Mouse (Mus musculus) embryonic facial prominence, embryonic 14.5 days (tissue): ENCODE results near the gene Gpr1. TPM values are rescaled to one million over a fixed set of nuclear protein-coding genes. Genes with fewer than 3 reads are reported as not detected.

Source experiments
- ATAC-seq: fragments of 200-750 bp; cut with Nextera tagmentation; 2 replicates; pipeline ENCODE4 v1.8.0; 2017; ENCODE audit warnings: low read depth, moderate number of reproducible peaks, moderate TSS enrichment
- DNase-seq: peaks from one replicate; pipeline ENCODE4 v3.0.0-alpha.2; 2015; ENCODE audit warnings: low spot score
- H3K27ac ChIP-seq: fragments of 300-500 bp; sonication (generic); replicated peaks from 2 replicates; pipeline ENCODE4 v1.5.1; 2014; ENCODE audit warnings: low read depth, mild to moderate bottlenecking, low read length, moderate library complexity
- H3K27me3 ChIP-seq: fragments of 300-500 bp; sonication (generic); replicated peaks from 2 replicates; pipeline ENCODE4 v1.6.1; 2014; ENCODE audit warnings: low read length; ENCODE audit not compliant: control insufficient read depth, insufficient read depth
- H3K36me3 ChIP-seq: fragments of 300-500 bp; sonication (generic); 2 replicates; pipeline ENCODE4 v1.6.1; 2014; ENCODE audit warnings: low read length, mixed read lengths; ENCODE audit not compliant: control insufficient read depth, insufficient read depth
- H3K4me1 ChIP-seq: fragments of 300-500 bp; sonication (generic); 2 replicates; pipeline ENCODE4 v1.6.1; 2014; ENCODE audit warnings: antibody characterized with exemption, low read length; ENCODE audit not compliant: control insufficient read depth, insufficient read depth
- H3K4me2 ChIP-seq: fragments of 300-500 bp; sonication (generic); 2 replicates; pipeline ENCODE4 v1.6.1; 2014; ENCODE audit warnings: low read depth, mild to moderate bottlenecking, low read length, moderate library complexity, mixed read lengths
- H3K4me3 ChIP-seq: fragments of 300-500 bp; sonication (generic); 2 replicates; pipeline ENCODE4 v1.5.1; 2014; ENCODE audit warnings: low read depth, mild to moderate bottlenecking, low read length
- H3K9ac ChIP-seq: fragments of 300-500 bp; sonication (generic); 2 replicates; pipeline ENCODE4 v1.6.1; 2014; ENCODE audit warnings: low read depth, mild to moderate bottlenecking, low read length, moderate library complexity, mixed read lengths
- H3K9me3 ChIP-seq: fragments of 300-500 bp; sonication (generic); 2 replicates; pipeline ENCODE4 v1.6.1; 2016; ENCODE audit warnings: low read length; ENCODE audit not compliant: control insufficient read depth
- WGBS: fragments of 180-500 bp; shearing (Covaris S2); extraction: QIAGEN DNeasy Blood & Tissue Kit; methylation state at CpG from one replicate; pipeline ENCODE4 v1.1.7; 2014; 5-methylcytosine and 5-hydroxymethylcytosine counted together
- polyA plus RNA-seq: library from polyadenylated mRNA; unstranded; fragments of >200 nt; fragmentation: Nextera tagmentation; extraction: Ambion mirVana; gene quantifications from 2 replicates; pipeline ENCODE4 v1.2.1, GENCODE M21; 2014

Gpr1 gene
- polyA plus RNA-seq, 1 experiment from 2014 or later: 0.64 TPM

GRCm38 (mm10) chr1:63213478-63214270, 669 bp downstream of the Gpr1 start:
- Histone ChIP-seq H3K4me3 (0 out of 2 replicates have a peak overlapping the region, but pooled peaks have one; percentile 10), H3K27me3 (no peaks in the 10 kb centered on the region), H3K4me2 (peak overlapping the region; percentile 38), H3K36me3 (no peaks in the 10 kb centered on the region), H3K27ac (no peak overlapping the region), H3K9me3 (no peaks in the 10 kb centered on the region), H3K4me1 (peaks cover 11% of the 10 kb centered on the region; the same call in 1 of the 2 replicates), H3K9ac (peak overlapping the region; percentile 7; the same call in 1 of the 2 replicates)
- DNase-seq (no peak), ATAC-seq (no peak)
- WGBS: 17% methylated on average over 22 of the region's 22 CpGs

DNA sequence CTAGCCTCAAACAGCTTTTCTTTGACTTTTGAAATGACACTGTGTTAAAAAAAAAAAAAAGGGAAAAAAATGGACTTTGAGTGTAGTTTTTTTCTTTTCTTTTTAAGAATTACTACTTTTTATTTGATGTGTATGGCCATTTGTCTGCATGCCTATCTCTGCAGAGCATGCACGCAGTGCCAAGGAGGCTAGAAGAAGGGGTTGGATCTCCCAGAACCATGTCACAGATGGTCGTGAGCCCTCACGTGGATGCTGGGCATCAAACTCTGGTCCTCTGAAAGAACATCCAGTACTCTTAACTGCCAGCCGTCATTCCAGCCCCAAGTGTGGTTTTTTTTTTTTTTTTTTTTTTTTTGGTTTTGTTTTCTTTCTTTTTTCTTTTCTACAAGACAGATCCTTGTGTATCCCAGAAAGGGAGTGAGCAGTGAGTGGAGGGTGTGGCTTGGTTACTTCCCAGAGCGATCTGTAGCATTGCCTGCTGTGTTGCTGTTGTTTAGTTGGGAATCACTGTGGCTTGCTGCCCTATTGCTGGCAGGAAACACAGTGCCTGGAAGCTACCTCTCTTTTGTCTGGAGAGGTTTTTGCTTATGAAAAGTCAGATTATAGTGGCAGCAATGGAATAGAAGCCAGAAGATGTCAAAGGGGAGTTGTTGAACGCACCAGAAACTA, 4.3 kb downstream of the Gpr1 start:
- no peak overlapping the region for H3K4me3 ChIP-seq
- 27% methylated on average over 6 of the region's 6 CpGs for WGBS
- H3K27me3 ChIP-seq: no peaks in the 10 kb centered on the region
- peaks cover 11% of the 10 kb centered on the region; the same call in 1 of the 2 replicates for H3K4me1 ChIP-seq
- no peak overlapping the region for H3K9ac ChIP-seq
- DNase-seq (no peak), ATAC-seq (no peak)
- no peaks in the 10 kb centered on the region for H3K9me3 ChIP-seq
- H3K4me2 ChIP-seq: no peak overlapping the region
- H3K36me3 ChIP-seq: no peaks in the 10 kb centered on the region
- H3K27ac ChIP-seq: no peak overlapping the region

GRCm38 (mm10) chr1:63207607-63208006, 6.7 kb downstream of the Gpr1 start:
- Histone ChIP-seq H3K4me3 (no peak overlapping the region), H3K9ac (no peak overlapping the region), H3K9me3 (no peaks in the 10 kb centered on the region), H3K27me3 (no peaks in the 10 kb centered on the region), H3K4me1 (no peaks in the 10 kb centered on the region), H3K27ac (no peak overlapping the region), H3K36me3 (no peaks in the 10 kb centered on the region), H3K4me2 (no peak overlapping the region)
- 78% methylated on average over 3 of the region's 3 CpGs for WGBS
- ATAC-seq (no peak), DNase-seq (no peak)

DNA sequence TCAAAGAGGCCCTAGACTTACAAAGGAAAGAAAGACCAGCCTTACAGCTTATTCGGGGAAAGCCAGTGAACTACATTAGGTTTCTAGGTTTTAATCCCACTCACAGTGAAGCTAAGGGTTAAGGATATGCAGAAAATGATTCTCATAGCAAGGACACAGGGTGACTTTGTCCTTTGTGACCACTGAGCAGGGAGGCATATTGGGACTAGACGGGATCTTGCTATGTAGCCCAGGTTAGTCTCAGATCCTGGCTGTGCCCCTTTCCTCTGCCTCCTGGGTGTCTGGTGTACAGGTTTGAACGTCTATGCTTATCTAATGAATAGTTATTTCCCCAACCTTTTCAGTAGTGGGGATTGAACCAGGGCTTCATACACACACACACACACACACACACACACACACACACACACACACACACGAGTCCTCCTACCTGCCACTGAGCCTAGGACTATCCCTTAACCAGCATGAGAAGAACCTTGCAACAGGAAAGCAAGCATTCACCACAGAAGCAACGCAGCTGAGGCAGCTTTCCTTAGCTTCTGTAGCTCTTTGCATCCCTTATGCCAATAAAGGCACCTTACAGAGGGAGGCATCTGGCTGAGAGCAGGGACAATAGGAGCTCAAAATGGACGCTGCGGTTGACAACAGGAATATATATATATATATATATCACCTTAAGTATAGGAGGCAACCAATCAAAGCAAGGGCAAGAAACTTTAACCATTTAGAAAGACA, 9.5 kb downstream of the Gpr1 start:
- Histone ChIP-seq H3K27me3 (no peaks in the 10 kb centered on the region), H3K4me2 (no peak overlapping the region), H3K36me3 (no peaks in the 10 kb centered on the region), H3K27ac (no peak overlapping the region; the same call in 1 of the 2 replicates), H3K9me3 (0 out of 2 replicates have a peak, but pooled peaks cover 7% of the 10 kb centered on the region), H3K4me3 (no peak overlapping the region), H3K9ac (no peak overlapping the region), H3K4me1 (no peaks in the 10 kb centered on the region)
- DNase-seq (no peak), ATAC-seq (no peak)
- WGBS: 33% methylated on average over 7 of the region's 7 CpGs

DNA sequence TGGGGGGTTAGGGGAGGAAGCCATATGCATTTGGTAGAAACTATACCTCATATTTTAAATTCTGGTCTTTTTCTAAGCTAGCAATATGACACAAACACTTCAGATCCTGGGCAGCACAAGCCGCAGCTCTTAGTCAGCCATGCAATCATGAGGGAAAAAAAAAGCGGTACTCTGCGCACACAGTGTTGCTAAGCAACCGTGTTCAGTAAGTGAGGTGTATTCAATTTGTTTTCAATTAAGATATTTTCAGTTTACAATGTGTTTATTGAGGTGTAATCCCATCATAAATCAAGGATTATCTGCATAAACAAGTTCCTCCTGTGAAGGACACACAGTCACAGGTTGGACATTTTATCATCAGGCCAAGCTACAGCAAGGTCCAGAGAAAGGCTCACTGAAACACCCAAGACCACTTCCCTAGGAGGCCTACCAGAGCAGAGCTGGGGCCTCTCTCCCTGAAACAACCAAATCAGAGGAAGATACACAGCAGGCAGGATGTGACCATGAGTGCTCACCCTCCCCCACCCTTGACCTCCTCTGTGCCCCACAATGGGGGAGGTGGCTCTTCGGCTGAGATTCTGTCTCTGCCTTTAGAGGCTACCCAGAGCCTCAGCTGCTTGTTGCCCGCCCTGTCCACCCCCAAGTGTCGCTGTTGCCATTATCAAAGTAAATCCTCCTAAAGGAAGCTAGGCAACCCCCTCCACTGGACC, 10.2 kb downstream of the Gpr1 start:
- Histone ChIP-seq H3K9ac (no peak overlapping the region), H3K9me3 (0 out of 2 replicates have a peak, but pooled peaks cover 7% of the 10 kb centered on the region)
- peak; percentile 85; the same call in 1 of the 2 replicates for ATAC-seq

DNA sequence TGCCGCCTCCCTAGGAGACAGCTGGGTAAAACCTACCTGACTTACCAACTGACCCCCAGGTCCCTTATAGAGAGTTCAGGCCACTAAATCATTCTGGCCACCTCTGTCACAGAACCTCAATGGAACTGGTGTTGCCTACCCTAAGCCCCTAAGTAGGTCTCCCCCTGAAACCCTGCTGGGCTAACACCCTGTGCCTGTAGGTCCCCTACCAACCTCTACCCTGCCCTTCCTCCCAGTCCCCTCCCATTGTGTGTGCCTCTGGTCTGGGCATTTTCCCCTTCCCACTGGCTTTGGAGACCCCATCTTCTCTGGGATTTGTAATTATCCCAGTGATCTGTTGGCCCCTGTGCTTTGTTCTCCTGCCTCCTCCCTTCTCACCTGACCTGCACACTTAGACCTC, 10.9 kb downstream of the Gpr1 start:
- DNase-seq (no peak), ATAC-seq (no peak)
- Histone ChIP-seq H3K27me3 (no peaks in the 10 kb centered on the region), H3K4me2 (no peak overlapping the region), H3K27ac (no peak overlapping the region), H3K9ac (no peak overlapping the region), H3K9me3 (0 out of 2 replicates have a peak, but pooled peaks cover 7% of the 10 kb centered on the region), H3K4me1 (no peaks in the 10 kb centered on the region), H3K4me3 (no peak overlapping the region), H3K36me3 (no peaks in the 10 kb centered on the region)
- 95% methylated on average over 1 of the region's 1 CpGs for WGBS

More for the DNA sequence above, 10.2 kb downstream of the Gpr1 start:
- H3K36me3 ChIP-seq: no peaks in the 10 kb centered on the region
- 15% methylated on average over 7 of the region's 7 CpGs for WGBS
- H3K4me1 ChIP-seq: no peaks in the 10 kb centered on the region
- no peaks in the 10 kb centered on the region for H3K27me3 ChIP-seq
- no peak overlapping the region for H3K4me2 ChIP-seq
- no peak overlapping the region; the same call in 1 of the 2 replicates for H3K27ac ChIP-seq
- peak; percentile 57 for DNase-seq
- no peak overlapping the region for H3K4me3 ChIP-seq

GRCm38 (mm10) chr1:63201672-63202071, 12.7 kb downstream of the Gpr1 start:
- ATAC-seq: no peak
- Histone ChIP-seq H3K4me2 (no peak overlapping the region), H3K27me3 (no peaks in the 10 kb centered on the region), H3K4me1 (no peaks in the 10 kb centered on the region), H3K36me3 (no peaks in the 10 kb centered on the region), H3K4me3 (no peak overlapping the region), H3K27ac (no peak overlapping the region), H3K9me3 (0 out of 2 replicates have a peak, but pooled peaks cover 7% of the 10 kb centered on the region), H3K9ac (no peak overlapping the region)
- WGBS: 92% methylated on average over 1 of the region's 1 CpGs
- DNase-seq: no peak

DNA sequence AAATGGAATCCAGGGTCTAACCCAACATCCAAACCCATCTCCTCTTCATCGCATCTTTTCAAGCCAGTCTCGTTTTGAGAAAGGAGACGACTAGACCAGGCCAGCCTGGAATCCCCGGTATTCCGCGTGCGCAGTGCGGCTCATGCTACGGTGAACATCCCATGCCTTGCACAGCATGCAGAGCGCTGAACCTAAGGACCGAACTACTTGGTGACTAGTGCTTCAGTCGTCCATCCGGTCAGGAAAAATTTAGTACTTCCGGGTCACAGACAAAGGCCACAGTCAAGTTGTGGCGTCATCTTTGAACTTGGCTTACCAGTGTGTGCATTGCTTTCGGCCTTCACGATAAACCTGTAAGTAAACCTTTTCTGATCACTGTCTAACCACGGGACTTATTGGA, 14.0 kb downstream of the Gpr1 start:
- no peaks in the 10 kb centered on the region for H3K27me3 ChIP-seq
- no peak overlapping the region for H3K4me2 ChIP-seq
- H3K27ac ChIP-seq: no peak overlapping the region
- H3K4me1 ChIP-seq: no peaks in the 10 kb centered on the region
- ATAC-seq (no peak), DNase-seq (no peak)
- H3K9me3 ChIP-seq: 0 out of 2 replicates have a peak, but pooled peaks cover 7% of the 10 kb centered on the region
- no peaks in the 10 kb centered on the region for H3K36me3 ChIP-seq
- WGBS: 95% methylated on average over 18 of the region's 18 CpGs
- H3K4me3 ChIP-seq: no peak overlapping the region
- no peak overlapping the region for H3K9ac ChIP-seq
